Mouse (Mus musculus) neural tube, embryonic 13.5 days (tissue): ENCODE results near the gene Myo18b. TPM values are rescaled to one million over a fixed set of nuclear protein-coding genes. Genes with fewer than 3 reads are reported as not detected.

Source experiments
- ATAC-seq: fragments of 200-750 bp; cut with Nextera tagmentation; 2 replicates; pipeline ENCODE4 v1.8.0; 2017; ENCODE audit warnings: low read depth, mild to moderate bottlenecking, moderate TSS enrichment, moderate library complexity
- H3K27ac ChIP-seq: fragments of 300-500 bp; sonication (generic); replicated peaks from 2 replicates; pipeline ENCODE4 v1.5.1; 2015; ENCODE audit warnings: moderate library complexity, mild to moderate bottlenecking, inconsistent platforms
- H3K27me3 ChIP-seq: fragments of 300-500 bp; sonication (generic); 2 replicates; pipeline ENCODE4 v1.6.1; 2015; ENCODE audit warnings: mild to moderate bottlenecking, inconsistent platforms
- H3K36me3 ChIP-seq: fragments of 300-500 bp; sonication (generic); 2 replicates; pipeline ENCODE4 v1.6.1; 2015; ENCODE audit warnings: mild to moderate bottlenecking, inconsistent platforms
- H3K4me1 ChIP-seq: fragments of 300-500 bp; sonication (generic); replicated peaks from 2 replicates; pipeline ENCODE4 v1.6.1; 2015; ENCODE audit warnings: inconsistent platforms
- H3K4me2 ChIP-seq: fragments of 300-500 bp; sonication (generic); 2 replicates; pipeline ENCODE4 v1.6.1; 2015; ENCODE audit warnings: inconsistent platforms, mild to moderate bottlenecking, moderate library complexity
- H3K4me3 ChIP-seq: fragments of 300-500 bp; sonication (generic); 2 replicates; pipeline ENCODE4 v1.5.1; 2015; ENCODE audit warnings: mild to moderate bottlenecking, inconsistent platforms
- H3K9ac ChIP-seq: fragments of 300-500 bp; sonication (generic); 2 replicates; pipeline ENCODE4 v1.6.1; 2015; ENCODE audit warnings: moderate library complexity, mild to moderate bottlenecking, inconsistent platforms
- H3K9me3 ChIP-seq: fragments of 300-500 bp; sonication (generic); 2 replicates; pipeline ENCODE4 v1.6.1; 2016; ENCODE audit warnings: inconsistent platforms
- WGBS: fragments of 180-500 bp; shearing (Covaris S2); methylation state at CpG from one replicate; pipeline ENCODE4 v1.1.7; 2015; 5-methylcytosine and 5-hydroxymethylcytosine counted together
- polyA plus RNA-seq: library from polyadenylated mRNA; unstranded; fragments of >200 nt; fragmentation: Nextera tagmentation; extraction: Ambion mirVana; gene quantifications from 2 replicates; pipeline ENCODE4 v1.2.1, GENCODE M21; 2015

The Myo18b gene
- polyA plus RNA-seq, 1 experiment from 2014 or later: 1.4 TPM

DNA sequence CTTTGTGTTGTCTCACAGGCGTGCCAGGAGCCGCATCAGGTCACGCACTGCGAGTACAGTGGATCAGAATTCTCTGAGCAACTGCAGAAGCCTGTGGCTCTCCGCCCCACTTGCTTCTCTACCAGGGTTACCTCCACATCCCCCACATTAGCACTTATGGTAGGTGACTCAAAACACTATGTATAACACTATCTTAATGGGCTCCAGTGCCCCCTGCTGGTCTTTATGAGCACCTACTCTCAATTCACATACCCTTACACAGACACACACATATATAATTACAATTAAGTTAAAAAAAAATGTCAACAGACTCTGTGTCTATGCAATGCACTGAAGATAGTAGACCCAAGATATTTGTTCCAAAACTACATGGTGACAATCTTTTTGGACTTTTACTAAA, 127.6 kb downstream of the Myo18b start:
- H3K27me3 ChIP-seq: peaks cover 31% of the 10 kb centered on the region
- no peaks in the 10 kb centered on the region for H3K9me3 ChIP-seq
- H3K4me3 ChIP-seq: no peak overlapping the region
- no peak for ATAC-seq
- H3K4me2 ChIP-seq: no peak overlapping the region
- H3K36me3 ChIP-seq: no peaks in the 10 kb centered on the region
- no peak overlapping the region for H3K9ac ChIP-seq
- H3K27ac ChIP-seq: no peak overlapping the region
- peaks cover 9% of the 10 kb centered on the region for H3K4me1 ChIP-seq
- WGBS: 99% methylated on average over 5 of the region's 5 CpGs

DNA sequence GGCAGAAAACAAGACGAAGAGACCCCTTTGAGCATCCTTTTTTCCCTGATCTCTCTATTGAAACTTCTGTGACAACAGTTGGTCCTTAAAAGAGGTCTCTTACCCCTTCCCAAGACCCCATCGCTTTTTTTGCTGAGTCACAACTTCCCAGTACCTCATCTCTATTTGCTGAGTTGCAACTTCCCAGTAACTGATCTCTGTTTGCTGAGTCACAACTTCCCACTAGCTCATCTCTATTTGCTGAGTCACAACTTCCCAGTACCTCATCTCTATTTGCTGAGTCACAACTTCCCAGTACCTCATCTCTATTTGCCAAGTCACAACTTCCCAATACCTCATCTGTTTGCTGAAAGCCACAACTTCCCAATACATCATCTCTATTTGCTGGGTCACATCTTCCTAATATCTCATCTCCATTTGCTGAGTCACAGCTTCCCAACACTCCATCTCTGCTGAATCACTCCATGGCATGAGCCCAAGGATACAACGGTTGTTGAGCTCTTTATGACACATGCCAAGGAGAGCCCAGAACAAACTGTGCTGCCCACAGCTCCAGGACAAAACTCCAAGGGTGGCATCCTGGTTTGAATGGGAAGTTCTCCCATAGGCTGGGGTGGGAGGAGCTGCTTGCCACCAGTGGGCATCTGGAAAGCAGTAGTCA, 134.6 kb downstream of the Myo18b start:
- ATAC-seq: no peak
- Histone ChIP-seq H3K27me3 (peaks cover 25% of the 10 kb centered on the region), H3K4me1 (no peaks in the 10 kb centered on the region), H3K27ac (no peak overlapping the region), H3K9ac (no peak overlapping the region), H3K9me3 (no peaks in the 10 kb centered on the region), H3K4me3 (no peak overlapping the region), H3K36me3 (no peaks in the 10 kb centered on the region), H3K4me2 (no peak overlapping the region)
- WGBS: 83% methylated on average over 3 of the region's 3 CpGs

DNA sequence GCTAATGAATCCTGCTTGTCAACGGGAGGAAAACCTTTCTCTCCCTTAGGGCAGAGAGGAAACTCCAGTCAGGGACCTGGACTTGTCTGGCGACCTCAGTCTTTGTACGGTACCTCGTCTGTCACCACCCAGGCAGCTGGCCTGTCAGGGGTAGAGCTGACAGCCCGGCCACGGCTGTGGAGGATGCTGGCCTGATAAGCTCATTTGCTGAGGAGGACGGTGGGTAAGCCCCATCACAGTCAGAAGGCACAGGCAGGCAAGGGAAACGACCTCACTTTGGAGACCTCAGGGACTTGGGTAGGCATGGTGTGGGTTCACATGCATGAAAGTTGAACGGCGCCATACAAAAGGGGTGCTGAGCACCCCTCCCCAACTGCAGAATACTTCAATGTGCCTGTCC, 140.6 kb downstream of the Myo18b start:
- Histone ChIP-seq H3K4me1 (peaks cover 7% of the 10 kb centered on the region), H3K9me3 (no peaks in the 10 kb centered on the region), H3K27me3 (peaks cover 10% of the 10 kb centered on the region; the same call in 1 of the 2 replicates), H3K9ac (peak overlapping the region; percentile 31; the same call in 1 of the 2 replicates), H3K27ac (no peak overlapping the region), H3K4me3 (no peak overlapping the region), H3K4me2 (no peak overlapping the region), H3K36me3 (no peaks in the 10 kb centered on the region)
- 20% methylated on average over 10 of the region's 10 CpGs for WGBS
- no peak for ATAC-seq

DNA sequence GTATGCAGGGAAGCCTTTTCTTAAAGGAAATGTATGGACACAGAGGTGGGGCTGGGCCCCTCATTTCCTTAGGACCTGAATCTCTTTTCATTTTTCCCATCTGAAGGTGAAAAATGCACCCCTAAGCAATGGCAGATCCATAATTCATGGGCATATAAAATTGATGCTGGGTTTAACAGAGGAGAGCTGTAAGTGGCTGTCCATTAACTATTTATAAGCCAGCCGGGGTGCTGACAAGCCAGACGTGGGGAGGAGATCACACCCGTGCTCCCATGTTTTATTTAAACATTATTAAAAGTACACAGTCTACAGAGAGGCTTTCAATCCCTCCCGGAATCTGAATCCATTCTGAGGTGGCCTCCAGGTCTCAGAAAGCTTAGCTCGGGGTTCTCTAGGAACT, 146.5 kb downstream of the Myo18b start:
- 46% methylated on average over 5 of the region's 5 CpGs for WGBS
- Histone ChIP-seq H3K4me1 (peaks cover 40% of the 10 kb centered on the region), H3K4me3 (no peak overlapping the region), H3K4me2 (no peak overlapping the region), H3K36me3 (no peaks in the 10 kb centered on the region), H3K27ac (peak overlapping the region; percentile 46), H3K9me3 (no peaks in the 10 kb centered on the region), H3K27me3 (peaks cover 21% of the 10 kb centered on the region), H3K9ac (no peak overlapping the region)
- ATAC-seq: no peak

DNA sequence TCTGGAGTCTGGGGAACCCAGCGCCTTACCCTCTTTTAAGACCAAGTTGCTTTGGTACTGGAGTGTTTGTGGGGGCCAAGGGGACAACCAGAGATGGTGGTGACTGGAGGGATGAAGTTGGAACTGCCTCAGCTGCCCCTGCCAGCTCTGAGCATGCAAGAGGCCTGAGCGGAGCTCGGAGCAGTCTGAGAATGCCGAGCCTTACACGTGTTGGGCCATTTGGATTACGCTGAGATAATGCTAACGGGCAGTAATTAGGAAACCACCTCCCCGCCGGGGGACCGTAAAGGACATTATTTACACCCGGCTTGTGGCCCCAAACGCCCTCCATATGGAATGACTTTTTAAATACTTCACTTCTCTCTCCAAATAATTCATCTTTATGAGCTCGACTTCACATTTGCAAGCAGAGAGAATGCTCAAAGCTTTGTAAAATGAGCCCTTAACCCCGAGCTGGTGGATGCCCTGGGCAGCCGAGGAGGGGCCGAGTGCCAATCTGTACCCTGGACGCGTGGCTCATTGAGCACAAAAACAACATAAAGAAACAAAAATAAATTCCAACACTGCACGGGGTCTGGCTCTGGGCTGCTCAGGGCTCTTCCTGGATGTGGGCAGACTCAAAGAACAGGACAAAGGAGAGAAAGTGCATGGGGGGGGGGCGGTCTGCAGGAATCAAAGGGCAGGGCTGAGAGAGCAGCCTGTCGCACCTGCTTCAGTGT, 148.0 kb downstream of the Myo18b start:
- WGBS: 7% methylated on average over 21 of the region's 21 CpGs
- Histone ChIP-seq H3K9me3 (no peaks in the 10 kb centered on the region), H3K9ac (peak overlapping the region; percentile 45), H3K36me3 (no peaks in the 10 kb centered on the region), H3K4me2 (peak overlapping the region; percentile 38), H3K4me1 (peaks cover 44% of the 10 kb centered on the region), H3K4me3 (no peak overlapping the region), H3K27me3 (peaks cover 21% of the 10 kb centered on the region), H3K27ac (peak overlapping the region; percentile 85)
- ATAC-seq: peak; percentile 74

DNA sequence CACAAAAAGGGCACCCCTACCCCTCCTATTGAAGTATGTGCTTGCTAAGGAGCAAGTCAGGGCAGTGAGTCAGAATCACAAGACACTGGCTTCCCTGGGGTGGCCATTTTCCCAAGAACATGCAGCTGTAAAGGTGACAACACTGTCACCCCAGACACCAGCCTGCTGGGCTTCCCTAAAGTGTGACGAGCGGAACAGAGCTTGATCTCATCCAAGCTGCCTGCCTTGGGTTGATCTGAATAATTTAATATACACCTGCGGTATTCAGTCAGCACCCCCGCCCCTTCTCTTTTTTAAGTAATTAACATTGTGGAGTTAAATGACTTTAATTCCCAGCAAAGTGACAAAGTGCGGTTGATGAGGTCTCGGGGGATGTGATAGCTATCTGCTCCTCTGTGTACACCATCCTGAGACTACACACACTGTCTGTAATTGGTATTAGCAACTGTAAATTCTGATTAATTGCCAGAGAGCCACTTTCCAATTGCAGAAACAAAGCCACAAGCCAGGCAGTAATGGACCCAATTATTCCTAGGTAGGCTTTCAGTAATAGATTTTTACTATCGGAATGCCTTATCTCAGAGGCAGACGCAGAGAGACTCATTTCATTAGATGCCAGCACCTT, 148.7 kb downstream of the Myo18b start:
- no peaks in the 10 kb centered on the region for H3K9me3 ChIP-seq
- H3K4me1 ChIP-seq: peaks cover 50% of the 10 kb centered on the region
- 31% methylated on average over 8 of the region's 8 CpGs for WGBS
- no peak overlapping the region for H3K4me3 ChIP-seq
- H3K27me3 ChIP-seq: peaks cover 21% of the 10 kb centered on the region
- peak; percentile 82 for ATAC-seq
- H3K27ac ChIP-seq: peak overlapping the region; percentile 85
- peak overlapping the region; percentile 38 for H3K4me2 ChIP-seq
- peak overlapping the region; percentile 45; the same call in 1 of the 2 replicates for H3K9ac ChIP-seq
- H3K36me3 ChIP-seq: no peaks in the 10 kb centered on the region

DNA sequence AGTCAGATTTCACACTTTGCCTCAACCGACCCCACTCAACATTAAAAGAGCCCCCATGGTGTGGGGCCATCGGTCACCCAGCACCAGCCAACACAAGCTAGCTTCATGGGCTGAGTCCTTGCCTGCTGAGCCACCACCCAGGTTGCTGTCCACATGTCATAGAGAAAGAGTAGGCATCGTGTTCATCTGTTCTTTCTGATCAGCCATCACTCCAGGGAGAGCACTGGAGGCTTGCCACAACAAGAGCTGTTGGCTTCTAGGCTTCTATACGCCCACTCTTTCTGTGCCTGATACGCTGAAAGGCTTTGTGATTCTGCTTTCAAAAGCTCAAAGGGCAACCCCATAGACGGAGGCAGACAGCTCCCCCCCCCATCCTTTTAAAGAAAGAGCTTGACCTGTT, 151.0 kb downstream of the Myo18b start:
- peaks cover 15% of the 10 kb centered on the region for H3K27me3 ChIP-seq
- no peak overlapping the region for H3K4me2 ChIP-seq
- no peak overlapping the region for H3K4me3 ChIP-seq
- H3K9ac ChIP-seq: no peak overlapping the region
- H3K36me3 ChIP-seq: no peaks in the 10 kb centered on the region
- WGBS: 73% methylated on average over 6 of the region's 6 CpGs
- no peak for ATAC-seq
- peaks cover 50% of the 10 kb centered on the region for H3K4me1 ChIP-seq
- H3K27ac ChIP-seq: no peak overlapping the region
- no peaks in the 10 kb centered on the region for H3K9me3 ChIP-seq

DNA sequence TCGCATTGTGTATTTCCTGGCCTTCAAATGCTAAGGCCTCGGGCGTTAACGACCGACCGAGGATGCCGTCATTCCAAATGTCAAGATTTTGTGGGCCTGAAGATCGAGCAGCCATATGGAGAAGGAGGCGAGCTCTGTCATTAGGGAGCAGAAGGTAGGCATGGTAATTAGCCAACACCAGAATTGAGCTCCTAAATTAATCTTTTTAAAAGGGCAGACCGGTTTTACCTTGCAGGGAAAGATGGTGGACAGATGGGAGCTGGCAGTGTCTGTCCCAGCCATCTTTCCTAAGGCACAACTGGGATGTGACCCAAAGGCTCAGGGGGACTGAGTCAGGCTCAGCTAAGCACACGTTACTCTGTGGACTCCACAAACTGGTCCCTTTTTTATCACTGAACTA, 151.6 kb downstream of the Myo18b start:
- peaks cover 45% of the 10 kb centered on the region for H3K4me1 ChIP-seq
- no peak overlapping the region for H3K4me2 ChIP-seq
- ATAC-seq: no peak

DNA sequence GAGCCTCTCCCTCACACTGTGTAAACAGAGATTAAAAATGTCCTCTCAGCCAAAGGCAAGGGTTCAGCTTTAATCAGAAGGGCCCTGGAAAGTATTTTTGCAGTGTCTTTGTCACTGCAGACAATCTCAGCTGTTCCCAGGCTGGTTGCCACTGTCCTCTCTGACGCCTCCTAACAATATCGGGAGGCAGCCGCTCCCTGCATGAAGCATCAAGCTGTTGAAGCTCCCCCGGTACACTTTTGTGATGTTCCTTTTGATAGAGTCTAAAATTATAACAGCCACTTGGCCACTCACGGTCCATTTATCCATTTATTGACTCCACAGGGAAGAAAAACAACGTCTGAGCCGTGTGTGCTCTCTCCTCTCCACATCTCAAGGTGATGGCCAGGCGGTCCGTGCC, 153.0 kb downstream of the Myo18b start:
- H3K4me3 ChIP-seq: no peak overlapping the region
- H3K4me1 ChIP-seq: peaks cover 31% of the 10 kb centered on the region
- no peak overlapping the region for H3K4me2 ChIP-seq
- H3K9me3 ChIP-seq: no peaks in the 10 kb centered on the region
- 41% methylated on average over 9 of the region's 9 CpGs for WGBS
- no peaks in the 10 kb centered on the region for H3K36me3 ChIP-seq
- peaks cover 15% of the 10 kb centered on the region for H3K27me3 ChIP-seq
- peak overlapping the region; percentile 24; the same call in 1 of the 2 replicates for H3K27ac ChIP-seq
- no peak for ATAC-seq
- 0 out of 2 replicates have a peak overlapping the region, but pooled peaks have one; percentile 1 for H3K9ac ChIP-seq

More for the DNA sequence above, 151.6 kb downstream of the Myo18b start:
- H3K27me3 ChIP-seq: peaks cover 15% of the 10 kb centered on the region
- no peaks in the 10 kb centered on the region for H3K9me3 ChIP-seq
- H3K4me3 ChIP-seq: no peak overlapping the region
- H3K9ac ChIP-seq: no peak overlapping the region
- no peaks in the 10 kb centered on the region for H3K36me3 ChIP-seq
- no peak overlapping the region for H3K27ac ChIP-seq
- 62% methylated on average over 11 of the region's 11 CpGs for WGBS

DNA sequence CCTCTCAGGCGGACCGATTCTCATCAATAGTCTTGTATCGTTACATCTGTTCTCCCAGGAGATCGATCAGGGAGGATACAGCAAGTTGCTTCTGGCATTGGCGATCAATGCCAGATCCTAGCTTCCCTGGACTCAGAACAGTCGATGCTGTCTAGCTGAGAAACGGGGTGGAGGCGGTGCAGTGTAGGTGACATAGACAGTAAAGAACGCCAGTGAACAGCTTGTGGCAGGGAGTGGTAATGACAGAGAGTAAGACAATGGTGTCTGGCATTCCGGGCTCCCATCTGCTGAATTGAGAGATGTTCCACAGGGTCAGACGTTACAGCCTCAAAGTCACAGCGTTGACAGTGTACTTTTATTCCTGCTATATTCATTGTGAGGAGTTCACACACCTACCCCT, 155.5 kb downstream of the Myo18b start:
- Histone ChIP-seq H3K4me1 (peaks cover 21% of the 10 kb centered on the region), H3K27me3 (peaks cover 14% of the 10 kb centered on the region), H3K9ac (no peak overlapping the region), H3K27ac (no peak overlapping the region), H3K9me3 (no peaks in the 10 kb centered on the region), H3K36me3 (no peaks in the 10 kb centered on the region), H3K4me2 (no peak overlapping the region), H3K4me3 (no peak overlapping the region)
- 63% methylated on average over 12 of the region's 12 CpGs for WGBS
- ATAC-seq: peak; percentile 60; the same call in 1 of the 2 replicates

DNA sequence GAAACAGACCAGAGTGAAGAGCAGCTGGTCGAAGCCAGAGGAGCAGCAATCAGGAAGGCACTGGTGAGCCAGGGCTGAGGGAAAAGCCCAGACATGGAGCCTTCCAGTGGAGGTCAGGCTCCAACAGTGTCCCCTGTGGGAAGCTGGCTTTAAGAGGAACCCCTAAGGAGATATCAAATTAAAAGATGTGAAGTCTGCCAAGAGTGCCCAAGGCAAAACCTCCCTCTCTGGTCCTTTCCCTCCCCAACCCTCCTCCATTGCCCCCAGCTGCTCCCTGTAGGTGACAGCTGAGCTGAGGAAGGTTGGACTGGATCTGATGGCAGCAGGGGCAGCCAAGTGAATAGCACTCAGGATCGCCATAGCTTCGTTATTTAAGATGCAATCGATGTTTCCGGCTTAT, 161.1 kb downstream of the Myo18b start:
- Histone ChIP-seq H3K4me2 (no peak overlapping the region), H3K36me3 (no peaks in the 10 kb centered on the region), H3K27ac (no peak overlapping the region), H3K4me3 (no peak overlapping the region), H3K4me1 (peaks cover 14% of the 10 kb centered on the region), H3K9me3 (no peaks in the 10 kb centered on the region), H3K9ac (no peak overlapping the region), H3K27me3 (no peaks in the 10 kb centered on the region; the same call in 1 of the 2 replicates)
- ATAC-seq: no peak
- WGBS: 57% methylated on average over 5 of the region's 5 CpGs

DNA sequence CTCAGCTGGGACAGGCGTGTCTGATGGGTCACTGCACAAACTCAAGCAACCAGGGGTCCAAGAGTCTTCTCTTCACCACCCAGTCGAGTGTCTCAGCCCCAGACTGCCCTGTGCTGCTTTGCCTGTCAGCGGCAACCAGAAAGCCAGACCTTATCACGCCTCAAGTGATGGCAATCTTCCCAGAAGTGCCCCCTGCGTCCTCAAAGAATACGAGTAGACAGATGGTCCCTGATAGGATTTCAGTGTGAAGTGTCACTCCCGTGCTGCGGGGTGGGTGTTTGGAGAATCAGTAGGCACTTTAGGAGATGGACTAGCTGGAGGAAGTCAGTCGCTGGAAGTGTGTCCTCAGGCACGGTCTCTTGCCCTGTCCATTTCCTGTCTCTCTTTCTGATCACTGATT, 165.6 kb downstream of the Myo18b start:
- H3K4me3 ChIP-seq: no peak overlapping the region
- H3K36me3 ChIP-seq: no peaks in the 10 kb centered on the region
- WGBS: 56% methylated on average over 10 of the region's 10 CpGs
- no peak overlapping the region for H3K4me2 ChIP-seq
- H3K9ac ChIP-seq: no peak overlapping the region
- no peak overlapping the region for H3K27ac ChIP-seq
- ATAC-seq: no peak
- H3K27me3 ChIP-seq: no peaks in the 10 kb centered on the region
- peaks cover 23% of the 10 kb centered on the region for H3K4me1 ChIP-seq
- H3K9me3 ChIP-seq: no peaks in the 10 kb centered on the region
